Mouse (Mus musculus) layer of hippocampus, postnatal 14 days (tissue): ENCODE measurements around the gene Arid5a. TPM values are rescaled to one million over a fixed set of nuclear protein-coding genes. Genes with fewer than 3 reads are reported as not detected.

Experiments used
- DNase-seq, 2 experiments: peaks; one replicate each; pipeline ENCODE4 v3.0.0; 2021 to 2022; ENCODE audit warnings: low spot score in 2 of 2, mixed read lengths in 1 of 2
- long read RNA-seq, 2 experiments: library from polyadenylated mRNA; stranded (forward); transcript quantifications; one replicate each; pipeline ENCODE4 v2.0.0; 2021
- total RNA-seq, 2 experiments: library from RNA; stranded (reverse); gene quantifications; 2 replicates each; pipeline ENCODE4 v1.2.3; 2021

Arid5a gene
- total RNA-seq, result 10 to 100 TPM; 17.2 to 19.9 TPM
- long read RNA-seq, experiment 1, full-length matches to known transcripts, result 10 of 15 reads
- long read RNA-seq, experiment 1, partial matches to known transcripts, result 1 of 15 reads
- long read RNA-seq, experiment 1, other reads (novel, unspliced or antisense), result 4 of 15 reads
- long read RNA-seq, experiment 2, full-length matches to known transcripts, result 6 of 10 reads
- long read RNA-seq, experiment 2, partial matches to known transcripts, result 2 of 10 reads
- long read RNA-seq, experiment 2, other reads (novel, unspliced or antisense), result 2 of 10 reads

DNA sequence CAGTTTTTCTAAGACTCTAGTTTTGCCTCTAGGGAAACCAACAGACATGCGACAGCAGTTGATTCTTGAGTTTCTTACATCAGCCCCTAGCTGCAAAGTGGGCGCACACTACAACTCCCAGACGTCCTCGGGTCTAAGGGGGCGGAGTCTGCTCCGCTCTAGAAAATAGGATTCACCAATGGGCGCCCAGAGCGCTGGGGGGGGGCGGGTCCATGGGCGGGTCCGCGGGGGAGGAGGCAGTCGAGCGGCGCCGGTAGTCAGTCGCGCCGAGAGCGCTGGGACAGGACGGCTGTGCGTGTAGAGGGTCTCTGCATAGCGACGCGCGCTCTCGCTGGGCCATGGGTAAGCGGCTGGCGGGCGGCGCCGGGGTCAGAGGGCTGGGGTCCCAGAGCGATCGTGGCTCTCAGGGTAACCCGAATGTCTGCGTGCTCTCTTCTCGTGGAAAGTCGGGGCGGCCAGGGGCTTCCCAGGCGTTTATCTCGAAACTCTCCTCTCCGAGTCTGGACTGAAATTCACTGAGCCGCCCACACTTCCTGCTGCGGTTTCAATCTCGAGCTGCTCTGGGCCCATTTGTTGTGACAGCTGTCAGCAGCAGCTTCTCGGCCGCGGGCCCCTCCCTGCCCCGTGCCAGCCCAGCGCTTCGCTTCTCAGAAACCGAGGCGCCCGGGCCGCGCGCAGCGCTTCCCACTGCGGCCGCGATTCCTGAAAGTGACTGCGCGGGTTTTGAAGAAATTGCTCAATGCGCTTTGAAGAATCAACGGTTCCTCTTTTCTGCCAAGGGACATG, at the start of gene Arid5a:
Gene Arid5a (plus strand): TSS at position 239 of the 786 bp plus-strand sequence.
- peak; percentile 80 to 90 for DNase-seq

DNA sequence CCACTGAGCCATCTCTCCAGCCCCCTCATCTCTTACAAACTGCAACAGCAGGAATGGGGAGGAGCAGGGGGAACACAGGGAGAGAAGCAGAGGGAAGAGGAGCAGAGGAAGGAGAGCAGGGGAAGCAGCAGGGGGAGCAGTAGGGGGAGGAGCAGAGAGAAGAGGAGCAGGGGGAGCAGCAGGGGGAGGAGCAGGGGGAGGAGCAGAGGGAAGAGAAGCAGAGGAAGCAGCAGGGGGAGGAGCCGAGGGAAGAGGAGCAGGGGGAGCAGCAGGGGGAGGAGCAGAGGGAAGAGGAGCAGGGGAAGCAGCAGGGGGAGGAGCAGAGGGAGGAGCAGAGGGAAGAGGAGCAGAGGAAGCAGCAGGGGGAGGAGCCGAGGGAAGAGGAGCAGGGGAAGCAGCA, 48.9 kb upstream of the Arid5a start:
- no peak for DNase-seq

DNA sequence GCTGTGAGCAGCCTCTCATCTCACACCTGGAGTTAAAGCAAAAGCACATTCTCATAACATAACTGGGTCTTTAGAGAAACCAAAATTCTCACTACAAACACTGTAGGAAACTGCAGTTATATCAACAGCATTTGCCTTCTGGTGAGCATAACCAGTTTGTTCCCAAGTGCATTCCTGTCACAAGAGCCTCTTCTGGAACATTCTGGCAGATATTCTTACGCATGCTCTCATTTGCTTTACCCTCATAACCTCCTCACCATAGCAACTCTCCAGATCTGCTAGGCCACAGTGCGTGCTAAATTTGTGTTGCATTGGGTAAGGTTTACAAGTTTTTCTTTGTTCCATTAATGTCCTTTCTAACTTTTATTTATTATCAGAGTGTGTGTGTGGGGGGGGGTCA, 48.3 kb upstream of the Arid5a start:
- no peak for DNase-seq

DNA sequence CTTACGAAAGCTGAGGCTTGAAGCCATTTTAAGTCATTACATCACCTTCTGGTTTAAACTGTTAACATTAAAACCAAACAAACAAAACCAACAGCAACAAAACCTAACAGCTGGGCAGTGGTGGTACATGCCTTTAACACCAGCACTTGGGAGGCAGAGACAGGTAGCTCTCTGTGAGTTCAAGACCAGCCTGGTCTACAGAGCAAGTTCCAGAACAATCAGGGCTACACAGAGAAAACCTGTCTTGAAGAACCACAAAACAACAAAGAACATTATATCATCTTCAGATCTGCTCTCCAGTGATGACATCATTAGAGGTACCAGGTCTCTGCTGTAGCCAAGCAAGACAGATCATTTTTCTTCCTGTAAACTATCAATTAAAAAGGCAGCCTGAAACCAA, 47.1 kb upstream of the Arid5a start:
- no peak for DNase-seq

DNA sequence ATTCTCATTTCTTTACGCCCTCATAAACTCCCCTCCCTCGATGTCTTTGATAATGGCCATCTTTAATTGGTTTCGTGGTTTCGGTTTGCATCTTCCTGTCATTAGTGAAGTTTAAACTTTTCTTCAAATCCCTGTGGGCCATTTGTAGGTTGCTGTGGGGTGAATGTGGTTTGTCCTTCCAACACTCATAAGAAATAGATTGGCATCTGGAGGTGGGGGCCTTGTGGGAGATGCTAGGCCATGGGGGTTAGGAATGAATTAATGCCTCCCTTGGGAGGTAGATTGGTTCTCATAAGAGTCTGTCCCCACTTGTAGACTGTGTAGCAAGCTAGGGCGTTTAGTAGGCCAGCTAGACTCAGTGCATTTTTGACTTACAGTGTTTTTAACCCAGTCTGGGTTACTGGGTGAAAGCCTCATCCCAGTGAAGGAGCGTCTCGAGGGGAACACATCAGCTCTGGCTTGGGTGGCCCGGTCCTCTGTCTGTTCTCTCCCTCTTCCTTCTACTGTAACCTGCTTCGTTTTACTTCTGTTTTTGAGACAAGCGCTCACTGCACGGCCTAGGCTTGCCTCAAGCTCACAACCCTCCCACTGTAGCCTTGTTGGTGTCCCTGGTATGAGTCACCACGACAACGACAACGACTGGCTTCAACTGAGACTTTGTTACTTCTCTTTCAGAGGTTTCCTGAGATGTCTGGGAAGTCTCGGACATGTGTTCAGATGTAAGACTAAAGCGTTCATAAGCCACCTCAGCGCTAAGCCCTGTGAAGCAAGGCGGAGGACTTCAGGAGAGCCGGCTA, 45.6 kb upstream of the Arid5a start:
- no peak for DNase-seq

DNA sequence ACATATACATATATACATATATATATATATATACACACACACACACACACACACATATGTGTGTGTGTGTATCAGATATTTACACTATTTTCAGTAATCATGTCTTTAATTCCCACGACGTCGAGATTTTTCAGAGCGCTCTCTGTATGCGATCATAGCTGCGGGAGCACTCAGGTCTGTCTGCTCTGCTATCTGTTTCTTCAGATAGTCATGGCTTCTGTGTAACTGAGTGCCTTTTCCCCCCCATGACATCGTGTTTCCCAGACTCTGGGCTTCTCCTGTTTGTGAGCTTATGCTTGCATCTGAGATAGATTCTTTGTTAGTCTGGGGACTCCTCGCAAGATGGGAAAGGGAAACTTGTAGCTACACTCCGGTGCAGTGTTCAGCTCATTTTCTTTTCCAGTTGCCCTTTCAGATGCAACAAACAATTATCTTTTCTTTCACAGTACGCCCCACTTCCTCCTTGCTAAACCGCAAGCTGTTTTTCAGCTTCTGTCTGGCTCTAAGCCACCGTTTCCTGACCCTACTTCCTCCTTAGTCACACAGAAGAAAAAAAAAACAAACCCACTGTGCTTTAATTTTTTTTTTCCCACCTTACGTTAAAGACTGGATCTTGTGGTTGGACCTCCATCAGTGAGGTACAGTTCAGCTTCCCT, 43.6 kb upstream of the Arid5a start:
- DNase-seq, result peak in 1 of 2 experiments; percentile 34

DNA sequence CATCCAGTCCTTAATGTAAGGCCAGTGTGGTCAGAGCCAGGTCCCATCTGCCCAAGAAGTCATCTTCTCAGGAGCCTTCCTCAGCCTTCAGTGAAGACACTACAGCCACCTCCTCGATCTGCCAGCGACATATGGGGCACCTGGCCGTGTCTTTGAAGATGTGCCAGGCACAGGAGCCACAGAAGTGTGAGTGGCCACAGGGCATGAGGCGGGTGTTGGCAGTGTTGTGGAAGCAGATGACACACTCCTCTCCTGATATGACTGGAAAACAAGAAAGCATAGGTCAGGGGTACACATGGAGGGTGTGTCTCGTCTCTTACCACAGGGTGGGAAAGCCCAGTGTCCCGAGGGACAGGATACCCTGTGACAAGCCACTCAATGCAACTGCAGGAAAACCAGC, 41.2 kb upstream of the Arid5a start:
- no peak for DNase-seq

DNA sequence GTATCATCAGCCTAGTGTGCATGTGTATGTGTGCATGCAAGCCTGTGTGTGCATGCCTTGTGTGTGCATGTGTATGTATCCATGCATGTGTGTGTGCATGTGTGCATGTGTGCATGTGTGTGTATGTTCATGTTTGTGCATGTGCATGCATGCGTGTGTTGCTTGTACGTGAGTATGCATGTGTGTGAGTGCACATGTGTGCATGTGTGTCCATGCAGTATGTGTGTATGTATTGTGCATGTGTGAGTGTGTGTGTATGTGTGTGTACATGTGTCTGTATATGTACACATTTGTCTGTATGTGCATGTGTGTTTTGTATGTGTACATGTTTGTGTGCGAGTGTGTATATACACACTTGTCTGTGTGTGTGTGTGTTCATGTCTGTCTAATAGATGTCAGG, 39.9 kb upstream of the Arid5a start:
- DNase-seq, result no peak

DNA sequence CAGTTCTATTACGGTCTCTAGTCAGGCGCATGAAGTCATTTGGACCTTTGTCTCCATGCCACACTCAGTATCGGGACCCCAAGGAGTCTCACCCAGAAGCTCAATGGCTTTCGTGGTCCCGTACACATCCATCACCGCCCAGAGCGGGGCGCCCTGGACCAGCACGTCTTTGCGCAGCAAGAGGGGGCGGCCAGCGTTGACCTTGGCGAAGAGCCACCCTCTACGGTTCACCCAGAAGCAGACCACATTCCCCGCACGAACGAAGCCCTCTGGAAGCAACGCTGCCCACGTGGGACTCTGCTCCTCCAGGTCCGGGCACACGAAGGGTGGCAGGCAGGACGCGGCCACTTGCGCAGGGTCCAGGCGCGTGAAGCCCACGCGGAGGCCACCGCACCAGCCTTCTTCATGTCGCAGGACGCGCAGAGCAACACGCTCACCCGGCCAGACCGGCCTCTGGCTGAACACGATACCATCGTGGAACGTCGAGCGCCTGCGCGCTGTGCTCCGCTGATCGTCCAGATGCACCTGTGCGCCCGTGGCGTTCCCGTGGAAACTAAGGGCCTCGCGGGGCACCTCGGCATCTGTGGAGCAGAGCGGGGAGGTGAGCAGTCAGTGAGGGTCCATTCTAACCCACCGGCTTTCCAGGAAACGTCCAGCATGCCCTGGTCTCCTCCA, 38.3 kb upstream of the Arid5a start:
- no peak for DNase-seq

DNA sequence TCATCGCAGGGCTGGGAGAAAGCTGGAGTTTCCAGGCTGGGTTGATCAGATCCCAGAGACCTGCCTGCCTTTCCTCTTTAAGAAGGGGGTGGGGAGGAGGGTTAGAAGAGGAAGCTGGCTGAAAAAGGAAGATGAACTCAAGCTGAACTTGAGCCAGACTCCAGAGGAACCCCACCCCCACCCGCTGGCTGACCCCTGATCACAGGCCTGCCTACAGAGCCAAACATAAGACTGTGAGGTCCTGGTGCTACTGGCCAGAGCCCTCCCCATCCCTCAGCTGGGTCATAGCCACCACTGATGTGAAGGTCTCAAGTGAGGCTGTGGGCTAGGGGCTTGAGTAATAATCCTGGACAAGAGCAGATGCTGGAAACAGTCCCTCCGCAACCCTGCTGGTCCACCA, 36.9 kb upstream of the Arid5a start:
- no peak for DNase-seq

DNA sequence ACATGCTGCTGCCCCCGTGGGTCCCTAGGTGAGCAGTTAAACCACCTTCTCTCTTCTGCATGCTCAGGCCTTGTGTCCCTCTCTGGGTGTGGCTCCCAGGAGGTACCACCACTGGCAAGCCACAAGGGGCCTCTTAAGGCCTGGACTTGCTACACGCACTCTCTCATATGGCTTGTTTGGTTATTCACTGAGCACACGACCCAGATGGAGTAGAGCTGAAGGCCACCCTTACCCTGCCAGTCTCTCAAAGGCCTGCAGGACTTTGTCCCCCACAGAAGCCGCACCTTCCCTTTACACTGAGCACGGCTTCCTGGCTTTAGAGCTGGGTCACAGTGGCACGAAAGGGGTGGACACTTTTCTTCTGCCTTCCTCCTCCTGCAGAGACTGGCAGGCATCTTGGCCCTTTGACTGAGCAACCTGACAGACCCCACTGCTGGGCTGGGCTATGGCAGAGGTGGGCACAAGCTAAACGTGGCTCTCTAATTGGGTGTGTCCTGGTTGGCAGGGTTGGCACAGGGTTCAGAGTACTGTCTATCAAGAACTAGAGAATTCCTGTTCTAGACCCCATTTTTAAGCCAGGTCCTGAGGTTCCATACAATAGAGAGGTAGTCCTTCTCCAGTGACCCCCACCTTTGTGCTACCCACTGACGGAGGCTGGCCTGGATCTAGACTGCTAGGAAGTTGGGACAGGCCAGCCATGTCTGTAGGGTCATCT, 35.9 kb upstream of the Arid5a start:
- no peak for DNase-seq

DNA sequence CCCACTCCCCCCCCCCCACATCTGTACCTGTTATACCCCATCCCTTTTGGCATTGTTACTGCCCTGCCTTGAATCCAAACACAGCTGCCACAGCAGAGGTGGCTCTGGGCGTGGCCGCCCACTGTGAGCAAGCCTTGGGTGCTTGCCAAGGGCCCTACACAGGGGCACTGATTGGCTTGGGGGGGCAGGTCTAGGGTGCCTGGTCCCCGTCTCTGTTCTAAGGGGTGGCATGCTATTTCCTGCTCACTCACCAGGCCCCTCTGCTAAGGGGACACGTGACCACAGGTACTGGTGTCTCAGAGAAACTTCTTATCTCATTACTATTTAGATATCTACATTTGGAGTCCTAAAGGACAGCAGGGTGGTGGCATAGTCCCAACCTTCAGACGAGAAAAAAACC, 35.0 kb upstream of the Arid5a start:
- DNase-seq, result no peak

DNA sequence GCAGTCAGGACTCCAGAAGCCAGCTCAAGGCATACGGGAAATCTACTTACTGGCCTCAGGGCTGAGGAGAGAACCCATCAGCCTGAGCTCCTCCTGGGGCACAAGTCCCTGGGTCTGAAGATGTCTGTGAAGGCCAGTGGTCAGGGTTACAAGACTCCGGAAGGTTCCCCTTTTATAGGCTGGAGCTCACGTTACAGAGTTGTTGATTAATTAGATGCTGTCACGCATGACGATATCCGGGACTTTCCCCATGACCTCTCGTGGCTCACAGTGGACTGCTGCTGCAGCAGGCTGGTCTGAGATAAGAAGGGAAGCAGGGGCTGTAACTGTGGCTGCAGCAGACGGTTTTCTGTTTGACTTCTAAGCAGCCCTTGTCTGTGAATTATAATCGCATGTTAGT, 34.2 kb upstream of the Arid5a start:
- DNase-seq, result no peak

DNA sequence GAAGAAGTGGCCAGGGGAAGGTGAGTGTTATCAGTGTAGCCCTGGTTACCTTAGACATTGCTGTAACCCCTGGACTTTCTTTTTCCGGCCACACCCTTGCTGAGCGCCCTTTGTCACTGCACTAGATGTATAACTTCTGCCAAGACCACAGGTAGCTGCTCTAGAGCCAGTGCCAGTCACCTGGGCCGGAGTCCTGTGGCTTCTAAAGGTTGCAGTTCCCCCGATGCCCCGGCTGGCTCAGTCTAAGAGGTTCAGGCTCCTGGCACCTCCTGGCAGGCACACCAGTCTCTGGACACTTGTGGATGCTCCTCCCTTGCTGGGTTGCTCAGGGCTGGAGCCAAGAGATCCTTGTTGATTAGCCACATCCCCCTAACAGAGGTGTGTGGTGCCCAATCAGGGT, 33.1 kb upstream of the Arid5a start, which contains the start of gene Neurl3:
Gene Neurl3 (minus strand): TSS at position 225 of the 400 bp plus-strand sequence.
- DNase-seq, result no peak

DNA sequence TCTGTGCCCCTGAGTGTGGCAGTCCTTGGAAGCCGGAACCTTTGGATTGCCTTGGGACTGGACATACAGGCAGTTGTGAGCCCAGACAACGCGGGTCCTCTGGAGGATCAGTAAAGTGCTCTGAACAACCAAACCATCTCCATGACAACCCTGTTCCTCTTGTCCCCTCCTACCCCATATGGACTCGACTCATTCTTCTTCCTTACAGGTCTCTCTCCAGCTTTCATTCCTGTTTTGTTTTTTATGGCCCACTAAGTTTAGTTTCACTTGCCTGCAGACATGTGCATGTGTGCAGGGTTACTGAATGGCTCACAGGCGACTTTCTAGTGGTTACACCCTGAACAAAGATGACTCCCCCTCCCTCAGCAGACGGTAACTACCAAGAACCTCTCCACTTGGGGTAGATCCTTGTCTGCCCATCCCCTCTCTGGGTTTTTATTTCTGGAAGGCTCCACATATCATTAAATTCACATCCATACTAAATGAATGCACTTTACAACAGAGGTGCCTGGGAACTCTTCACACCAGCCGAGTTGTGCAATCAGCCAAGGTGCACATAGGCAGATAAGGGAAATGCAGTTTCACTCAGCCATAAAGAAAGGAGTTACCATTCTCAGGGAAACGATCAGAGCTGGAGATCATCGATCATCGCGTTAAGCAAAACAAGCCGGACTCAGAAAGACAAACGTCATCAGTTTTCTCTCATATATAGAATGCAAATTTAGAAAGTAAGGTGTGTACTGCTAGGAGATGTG, 31.7 kb upstream of the Arid5a start:
- DNase-seq, result no peak

DNA sequence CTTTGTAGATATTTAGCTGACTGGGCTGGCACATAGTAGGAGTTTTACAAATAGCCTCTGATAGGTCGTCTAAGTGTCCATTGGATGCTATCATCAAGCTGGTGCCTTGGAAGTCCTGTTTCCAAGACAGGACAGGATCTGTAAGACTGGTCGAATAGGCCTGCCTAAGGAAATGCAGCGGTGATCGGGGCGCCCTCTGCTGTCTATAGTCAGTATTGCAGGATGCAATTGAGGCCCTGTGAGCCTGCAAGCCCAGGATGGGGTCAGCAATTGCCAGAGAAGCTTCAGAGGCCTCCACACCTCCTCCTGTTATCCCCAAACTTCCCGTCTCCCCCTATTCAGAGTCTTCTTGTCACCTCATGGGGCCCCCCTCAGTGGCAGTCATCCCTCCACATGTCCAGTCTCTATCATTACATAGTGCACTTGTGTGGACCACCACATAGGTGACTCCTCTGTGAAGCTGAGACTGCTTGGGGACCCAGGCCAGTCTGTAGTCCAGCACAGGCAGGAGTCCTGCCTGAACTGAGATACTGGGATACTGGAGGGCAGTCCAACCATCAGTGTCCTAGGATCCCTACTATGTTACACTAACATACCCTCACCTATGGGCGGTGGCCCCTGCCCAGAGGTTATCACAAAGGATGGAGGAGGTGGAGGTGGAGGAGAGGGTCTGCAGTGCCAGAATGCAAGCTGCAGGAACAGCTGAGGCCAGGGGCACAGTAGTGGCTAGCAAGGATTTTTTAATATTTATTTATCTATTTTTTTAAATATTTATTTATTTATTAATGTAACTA, 30.1 kb upstream of the Arid5a start:
- DNase-seq, result peak; percentile 71 to 72

DNA sequence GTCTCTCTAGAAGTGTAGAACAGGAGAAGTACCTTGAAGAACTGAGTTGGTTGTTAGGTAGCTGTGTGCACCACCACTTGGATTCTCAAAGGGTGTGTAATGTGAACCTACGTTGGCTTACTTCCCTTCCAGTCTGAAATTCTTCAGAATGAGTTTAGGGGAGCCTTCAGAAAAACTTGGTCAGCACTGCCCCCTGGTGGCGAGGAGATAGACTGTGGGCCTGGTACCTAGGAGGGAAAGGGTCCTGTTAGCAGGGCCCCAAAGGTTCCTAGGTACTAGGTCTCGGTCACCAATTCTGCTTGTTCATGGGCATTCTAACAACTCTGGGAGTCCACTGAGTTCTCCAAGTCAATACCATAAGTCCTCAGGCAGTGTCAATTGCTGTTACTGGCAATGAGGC, 28.3 kb upstream of the Arid5a start:
- peak; percentile 65 to 79 for DNase-seq

DNA sequence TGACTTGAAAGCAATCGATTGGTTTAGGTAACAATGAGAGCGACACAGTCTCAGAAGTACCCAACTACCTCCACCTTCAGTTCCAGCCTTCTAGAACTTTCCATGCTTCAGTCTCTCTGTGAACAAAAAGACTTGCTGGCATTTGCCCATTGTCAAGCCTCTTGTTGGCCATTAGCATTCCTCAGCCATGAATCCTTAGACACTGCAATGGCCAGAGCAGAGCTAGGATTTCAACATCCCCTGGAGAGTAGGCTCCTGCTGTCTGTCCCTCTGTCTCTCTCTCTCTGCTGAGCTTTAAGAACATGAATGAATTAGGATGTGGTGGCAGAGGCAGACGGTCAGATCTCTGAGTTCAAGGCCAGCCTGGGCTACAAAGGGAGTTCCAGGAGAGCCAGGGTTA, 26.6 kb upstream of the Arid5a start:
- no peak for DNase-seq

DNA sequence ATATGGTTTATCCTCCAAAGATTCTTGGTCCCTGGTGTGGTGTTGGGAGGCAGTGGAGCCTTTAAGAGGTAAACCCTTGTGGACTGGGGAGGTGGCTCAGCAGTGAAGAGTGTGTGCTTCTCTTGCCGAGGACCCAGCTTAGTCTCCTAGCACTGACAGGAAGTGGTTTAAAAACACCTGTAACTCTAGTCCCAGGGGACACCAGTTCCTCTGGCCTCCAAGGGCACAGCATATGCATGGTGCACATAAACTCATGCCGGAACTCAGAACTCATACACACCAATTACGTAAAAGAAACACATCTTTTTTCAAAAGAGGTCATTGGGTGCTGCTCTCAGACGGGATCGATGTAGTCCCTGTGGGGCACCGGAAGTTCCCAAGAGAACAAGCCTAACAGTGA, 25.7 kb upstream of the Arid5a start:
- DNase-seq, result no peak
